Comparison of ENCODE assay signal across 7 mouse cellular contexts in the genomic region with DNA sequence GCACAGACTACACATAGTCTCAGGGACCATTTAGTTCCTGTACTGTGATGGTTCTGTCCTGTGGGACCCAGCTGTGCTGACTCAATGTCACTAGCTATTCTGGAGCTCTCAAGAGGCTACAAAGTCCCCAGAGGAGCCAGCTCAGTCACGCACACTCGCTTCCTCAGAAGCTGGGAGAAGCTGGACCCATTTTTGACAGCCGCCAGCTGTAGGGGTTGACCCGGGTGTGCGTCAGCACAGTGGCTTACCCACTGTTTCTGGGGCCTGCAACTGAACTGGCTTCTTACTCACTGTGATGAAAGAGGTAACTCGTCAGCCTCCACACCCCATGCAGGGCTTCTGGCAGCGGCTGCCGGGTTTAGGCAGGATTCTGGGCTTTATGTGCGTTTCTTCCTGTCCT.
DNase-seq lines count a peak whose midpoint lies in the region; ATAC-seq lines count a peak whose summit lies in the region.

No protein-coding gene starts in this region.

- peaks cover 4% of the 10 kb centered on the region; the same call in 1 of the 2 replicates for H3K4me1 ChIP-seq in hindbrain, embryonic 11.5 days (replicated peaks; ENCODE audit: control insufficient read depth, insufficient read depth, low read length)

- H3K4me3 ChIP-seq in hindbrain, embryonic 11.5 days (ENCODE audit: low read depth, low read length): no peak overlapping the region

- 42% methylated on average over 9 of the region's 9 CpGs for WGBS in hindbrain, embryonic 11.5 days

- no peaks in the 10 kb centered on the region for H3K36me3 ChIP-seq in hindbrain, embryonic 11.5 days (ENCODE audit: control insufficient read depth, insufficient read depth, low read length)

- no peak overlapping the region for H3K9ac ChIP-seq in hindbrain, embryonic 11.5 days (ENCODE audit: low read depth, low read length)

- peak; percentile 42 for DNase-seq in 3T3-L1 (ENCODE audit: low read depth, low spot score)
- peak; percentile 58 for DNase-seq in Muller cell, postnatal 12 days (ENCODE audit: inconsistent ontology term)
- no peak for DNase-seq in hindbrain, embryonic 11.5 days (ENCODE audit: low spot score)
- peak; percentile 68 to 72 for DNase-seq in lung, adult 18-20 months
- no peak for DNase-seq in cerebellum, adult 8-10 months
- no peak for DNase-seq in frontal cortex, postnatal 10 days (ENCODE audit: low spot score in 2 of 2)
- DNase-seq in gastrocnemius, adult 8-10 months (ENCODE audit: low spot score in 2 of 2): no peak

- no peaks in the 10 kb centered on the region for H3K27me3 ChIP-seq in hindbrain, embryonic 11.5 days (ENCODE audit: control insufficient read depth, insufficient read depth, low read length)

- no peaks in the 10 kb centered on the region for H3K9me3 ChIP-seq in hindbrain, embryonic 11.5 days (ENCODE audit: control insufficient read depth, low read length)

- H3K27ac ChIP-seq in hindbrain, embryonic 11.5 days (ENCODE audit: low read depth, low read length): 0 out of 2 replicates have a peak overlapping the region, but pooled peaks have one; percentile 6

- no peak overlapping the region for H3K4me2 ChIP-seq in hindbrain, embryonic 11.5 days (replicated peaks; ENCODE audit: low read depth, low read length)

- no peak for ATAC-seq in hindbrain, embryonic 11.5 days (ENCODE audit: low FRiP score)

Comparison
In these comparisons a context has a peak if more than half of its experiments do, and no peak if none do; other contexts are left out.
1. DNase-seq: peak in 3T3-L1 (single experiment), Muller cell, postnatal 12 days (single experiment) and lung, adult 18-20 months (2 of 2); none in hindbrain, embryonic 11.5 days (single experiment), cerebellum, adult 8-10 months (single experiment), frontal cortex, postnatal 10 days (0 of 2) and gastrocnemius, adult 8-10 months (0 of 2).